ENCODE assay signal across 8 mouse cellular contexts in genomic region chr9:56891517-56892011, GRCm38 (mm10). TPM values are rescaled to one million over a fixed set of nuclear protein-coding genes. Genes with fewer than 3 reads are reported as not detected.
DNase-seq lines count a peak whose midpoint lies in the region; ATAC-seq lines count a peak whose summit lies in the region.

No protein-coding gene starts in this region.

- no peak overlapping the region for H3K27ac ChIP-seq in intestine, embryonic 16.5 days (ENCODE audit: low read length)

- no peaks in the 10 kb centered on the region for H3K27me3 ChIP-seq in intestine, embryonic 16.5 days (replicated peaks; ENCODE audit: control insufficient read depth, insufficient read depth, low read length)

- intact Hi-C loops in left cerebral cortex, postnatal 36 days (cut with DNase I), result loop anchor here (2.0 to 10.0 kb wide), 2 partner anchors 239 to 333 kb away; partner anchors contain the start of gene Man2c1

- peaks cover 2% of the 10 kb centered on the region; the same call in 1 of the 2 replicates for H3K4me1 ChIP-seq in intestine, embryonic 16.5 days (ENCODE audit: control insufficient read depth, insufficient read depth, low read length)

- H3K9ac ChIP-seq in intestine, embryonic 16.5 days (ENCODE audit: low read depth, low read length), result peak overlapping the region; percentile 48; the same call in 1 of the 2 replicates

- H3K36me3 ChIP-seq in intestine, embryonic 16.5 days (ENCODE audit: control insufficient read depth, insufficient read depth, low read length), result 0 out of 2 replicates have a peak, but pooled peaks cover 3% of the 10 kb centered on the region

- ATAC-seq in common myeloid progenitor, adult 5-6 weeks (replicated peaks; ENCODE audit: low read depth, poor library complexity, severe bottlenecking), result peak; percentile 84
- ATAC-seq in granulocyte monocyte progenitor cell, adult 5-6 weeks (replicated peaks; ENCODE audit: poor library complexity, severe bottlenecking), result peak; percentile 73
- peak; percentile 39 for ATAC-seq in intestine, embryonic 16.5 days

- no peak overlapping the region for H3K4me2 ChIP-seq in intestine, embryonic 16.5 days (ENCODE audit: low read depth, low read length)

- WGBS in intestine, embryonic 16.5 days, result 40% methylated on average over 12 of the region's 12 CpGs

- DNase-seq in adrenal gland, adult (ENCODE audit: inconsistent age in 2 of 2, low spot score in 1 of 2), result peak; percentile 75 to 94
- no peak for DNase-seq in adrenal gland, postnatal 4 days (ENCODE audit: low spot score in 2 of 2)
- peak; percentile 58 to 70 for DNase-seq in left cerebral cortex, postnatal 36 days (ENCODE audit: low spot score in 2 of 2)
- peak; percentile 88 for DNase-seq in mesoderm, embryonic 11.5 days (ENCODE audit: low read depth, low spot score)
- peak; percentile 13 for DNase-seq in spleen, adult 12 weeks (ENCODE audit: low spot score)

- H3K4me3 ChIP-seq in intestine, embryonic 16.5 days (ENCODE audit: low read length), result no peak overlapping the region

- H3K9me3 ChIP-seq in intestine, embryonic 16.5 days (ENCODE audit: control insufficient read depth, low read length), result no peaks in the 10 kb centered on the region

RNA-seq across cellular contexts. Expression of gene Cspg4, which starts 26.7 kb away (rescaled TPM):
- total RNA-seq in adrenal gland, postnatal 4 days (2021), result 10 to 100 TPM; 12.4 to 16.5 TPM
- not detected in 2 replicates for total RNA-seq in common myeloid progenitor, adult 5-6 weeks (2017)
- total RNA-seq in granulocyte monocyte progenitor cell, adult 5-6 weeks (2014; fragmentation: Nextera tagmentation), result not detected in 2 replicates
- total RNA-seq in granulocyte monocyte progenitor cell, adult 5-6 weeks (2017), result not detected in 2 replicates
- polyA plus RNA-seq in intestine, embryonic 16.5 days (2015; fragmentation: Nextera tagmentation; extraction: Ambion mirVana), result 17.4 and 18.2 TPM in 2 replicates
- 10 to 100 TPM; 15.0 to 19.6 TPM for total RNA-seq in left cerebral cortex, postnatal 36 days (2021)

RNA-seq across cellular contexts. Expression of gene Odf3l1, which starts 27.1 kb away (rescaled TPM):
- total RNA-seq in adrenal gland, postnatal 4 days (2021), result 1 to 10 TPM in 1 of 2 experiments, under 1 TPM in 1; 0.73 to 1.4 TPM
- not detected in 2 replicates for total RNA-seq in common myeloid progenitor, adult 5-6 weeks (2017)
- total RNA-seq in granulocyte monocyte progenitor cell, adult 5-6 weeks (2014; fragmentation: Nextera tagmentation), result not detected in 2 replicates
- total RNA-seq in granulocyte monocyte progenitor cell, adult 5-6 weeks (2017), result not detected in 2 replicates
- 1.4 and 1.5 TPM in 2 replicates for polyA plus RNA-seq in intestine, embryonic 16.5 days (2015; fragmentation: Nextera tagmentation; extraction: Ambion mirVana)
- total RNA-seq in left cerebral cortex, postnatal 36 days (2021), result not detected

RNA-seq across cellular contexts. Expression of gene Snx33, which starts 36.6 kb away (rescaled TPM):
- total RNA-seq in adrenal gland, postnatal 4 days (2021), result 10 to 100 TPM; 28.4 to 30.7 TPM
- total RNA-seq in common myeloid progenitor, adult 5-6 weeks (2017), result 4.7 and 4.8 TPM in 2 replicates
- total RNA-seq in granulocyte monocyte progenitor cell, adult 5-6 weeks (2014; fragmentation: Nextera tagmentation), result 2.1 and 5.0 TPM in 2 replicates
- 1.5 and 2.0 TPM in 2 replicates for total RNA-seq in granulocyte monocyte progenitor cell, adult 5-6 weeks (2017)
- 4.8 and 5.2 TPM in 2 replicates for polyA plus RNA-seq in intestine, embryonic 16.5 days (2015; fragmentation: Nextera tagmentation; extraction: Ambion mirVana)
- total RNA-seq in left cerebral cortex, postnatal 36 days (2021), result 1 to 10 TPM; 6.9 to 7.9 TPM

RNA-seq across cellular contexts. Expression of gene Imp3, which starts 45.7 kb away (rescaled TPM):
- 10 to 100 TPM; 87.2 to 87.5 TPM for total RNA-seq in adrenal gland, postnatal 4 days (2021)
- total RNA-seq in common myeloid progenitor, adult 5-6 weeks (2017), result 81.4 and 89.8 TPM in 2 replicates
- total RNA-seq in granulocyte monocyte progenitor cell, adult 5-6 weeks (2014; fragmentation: Nextera tagmentation), result 95.8 and 123 TPM in 2 replicates
- 65.1 and 69.7 TPM in 2 replicates for total RNA-seq in granulocyte monocyte progenitor cell, adult 5-6 weeks (2017)
- 60.9 and 67.2 TPM in 2 replicates for polyA plus RNA-seq in intestine, embryonic 16.5 days (2015; fragmentation: Nextera tagmentation; extraction: Ambion mirVana)
- total RNA-seq in left cerebral cortex, postnatal 36 days (2021), result 10 to 100 TPM; 50.2 to 50.4 TPM

RNA-seq across cellular contexts. Expression of gene Snupn, which starts 59.1 kb away (rescaled TPM):
- total RNA-seq in adrenal gland, postnatal 4 days (2021), result 10 to 100 TPM; 13.3 to 14.2 TPM
- total RNA-seq in common myeloid progenitor, adult 5-6 weeks (2017), result 8.9 and 12.1 TPM in 2 replicates
- 1.4 and 3.3 TPM in 2 replicates for total RNA-seq in granulocyte monocyte progenitor cell, adult 5-6 weeks (2014; fragmentation: Nextera tagmentation)
- total RNA-seq in granulocyte monocyte progenitor cell, adult 5-6 weeks (2017), result 10.9 and 11.6 TPM in 2 replicates
- polyA plus RNA-seq in intestine, embryonic 16.5 days (2015; fragmentation: Nextera tagmentation; extraction: Ambion mirVana), result 12.3 and 12.4 TPM in 2 replicates
- total RNA-seq in left cerebral cortex, postnatal 36 days (2021), result 10 to 100 TPM; 13.9 to 16.0 TPM

Comparison
In these comparisons a context has a peak if more than half of its experiments do, and no peak if none do; other contexts are left out.
1. DNase-seq: peak in adrenal gland, adult (2 of 2), left cerebral cortex, postnatal 36 days (2 of 2), mesoderm, embryonic 11.5 days (single experiment) and spleen, adult 12 weeks (single experiment); none in adrenal gland, postnatal 4 days (0 of 2).
2. RNA of gene Cspg4, which starts 26.7 kb away (total RNA-seq): 15.0 to 19.6 TPM in left cerebral cortex, postnatal 36 days and 12.4 to 16.5 TPM in adrenal gland, postnatal 4 days; not detected in common myeloid progenitor, adult 5-6 weeks and not detected in granulocyte monocyte progenitor cell, adult 5-6 weeks; every median in the first group is over 10 times any median in the second.
3. Peak in every context shown above with its lines, with median percentiles within 50 percentile points of each other: ATAC-seq.